Mouse (Mus musculus) ES-Bruce4 (cell line): ENCODE measurements around the gene Gramd1c.

Experiments
- EP300 ChIP-seq: IDR thresholded peaks from 2 replicates; pipeline ENCODE4 v1.6.1; 2011; ENCODE audit warnings: low read depth, low read length; ENCODE audit not compliant: insufficient read depth
- POLR2A ChIP-seq: IDR thresholded peaks from one replicate; pipeline ENCODE4 v1.8.1; 2011; ENCODE audit warnings: low read length; ENCODE audit not compliant: insufficient read depth

DNA sequence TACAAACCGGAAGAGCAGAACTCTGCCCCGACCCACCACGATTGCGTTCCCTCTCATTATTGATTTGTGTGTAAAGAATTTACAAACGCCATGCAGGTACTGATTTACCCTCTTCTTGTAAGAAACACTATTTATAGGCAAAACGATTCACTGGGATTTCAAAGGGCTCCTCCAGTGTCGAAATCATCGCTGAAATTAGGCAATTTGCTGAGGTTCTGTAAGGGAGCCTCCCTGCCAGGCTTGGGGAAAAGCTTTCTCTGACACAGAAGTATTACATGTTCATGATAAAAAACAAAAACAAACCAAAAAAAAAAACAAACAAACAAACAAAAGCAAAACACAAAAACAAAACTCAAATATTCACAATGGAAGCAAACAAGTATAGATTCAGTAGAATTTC lies 64.0 kb downstream of the Gramd1c start:
- TF ChIP-seq POLR2A (no peak), EP300 (no peak)
